Mouse (Mus musculus): Measurements from ENCODE around the gene Suv39h1.
A peak's percentile ranks its signal among the peaks of the same experiment; 100 is the strongest.

GRCm38 (mm10) chrX:8099435-8099834 lies 24.9 kb upstream of the Suv39h1 start:
- no peak for TF ChIP-seq CTCF (IDR thresholded peaks at IDR 0.05 in 2 of 3, conservative IDR thresholded peaks at IDR 0.05 in 1 of 3; ENCODE audit: control insufficient read depth in 1 of 3, insufficient read depth in 1 of 3, low read depth in 2 of 3, low read length in 3 of 3, poor library complexity in 1 of 3, severe bottlenecking in 1 of 3)
- no peak for TF ChIP-seq RAD21 (IDR thresholded peaks at IDR 0.05; ENCODE audit: low read depth, low read length)
- no peak for TF ChIP-seq POLR2A (IDR thresholded peaks at IDR 0.05; ENCODE audit: control insufficient read depth in 1 of 2, insufficient read depth in 1 of 2, low read depth in 1 of 2, low read length in 2 of 2, poor library complexity in 1 of 2)
- 0 out of 2 replicates have a peak, but pooled peaks have one; percentile 41 for TF ChIP-seq MYC (IDR thresholded peaks at IDR 0.05; ENCODE audit: low read depth, low read length)
- no peak for TF ChIP-seq USF1 (IDR thresholded peaks at IDR 0.05; ENCODE audit: low read depth, low read length)
- TF ChIP-seq POLR2AphosphoS2 (IDR thresholded peaks at IDR 0.05; ENCODE audit: low read length): no peak
- TF ChIP-seq MXI1 (IDR thresholded peaks at IDR 0.05; ENCODE audit: low read depth, low read length): no peak
- TF ChIP-seq MAFK (IDR thresholded peaks at IDR 0.05; ENCODE audit: borderline replicate concordance, low read depth, low read length): no peak
- TF ChIP-seq CHD2 (IDR thresholded peaks at IDR 0.05; ENCODE audit: low read length): no peak

Data from MEL (cell line).